Mouse (Mus musculus) small intestine, adult 2 months (tissue): ENCODE results near the gene Creb5.

ENCODE experiments used
- CTCF ChIP-seq: fragments of 200-500 bp; IDR thresholded peaks from 2 replicates; pipeline ENCODE4 v1.5.1; 2012; ENCODE audit warnings: low read depth, mild to moderate bottlenecking, control low read depth, inconsistent platforms, low read length, moderate library complexity, mixed read lengths; ENCODE audit not compliant: insufficient replicate concordance, insufficient read length; ENCODE audit errors: extremely low read depth
- POLR2A ChIP-seq: fragments of 200-500 bp; IDR thresholded peaks from 2 replicates; pipeline ENCODE4 v1.6.1; 2012; ENCODE audit warnings: low read depth, mild to moderate bottlenecking, control low read depth, inconsistent platforms, low read length, moderate library complexity

GRCm38 (mm10) chr6:53459995-53460747 lies 173.1 kb downstream of the Creb5 start:
- no peak for TF ChIP-seq CTCF
- TF ChIP-seq POLR2A = no peak
